Mouse (Mus musculus) erythroblast, adult 5-6 weeks (primary cell): Measurements from ENCODE around the gene Rnf114. TPM values are rescaled to one million over a fixed set of nuclear protein-coding genes. Genes with fewer than 3 reads are reported as not detected.

ENCODE experiments used
- ATAC-seq: replicated peaks from 2 replicates; pipeline ENCODE4 v1.8.0; 2016; ENCODE audit warnings: moderate number of reproducible peaks, mild to moderate bottlenecking, moderate TSS enrichment, inconsistent platforms; ENCODE audit not compliant: poor library complexity, low FRiP score, severe bottlenecking
- total RNA-seq, 2 experiments: library from RNA; stranded (forward) in 1 of 2; stranded (reverse) in 1 of 2; fragments of 150-400 nt in 1 of 2; fragments of 200-764, 138-1000 nt in 1 of 2; gene quantifications; 2 replicates each; pipeline versions ENCODE4 v1.2.3 to v1.2.4; 2015 to 2017; ENCODE audit warnings: low replicate concordance in 2 of 2

Gene Rnf114
- total RNA-seq, 2 experiments from 2014 or later = 32.3 to 39.6 TPM

DNA sequence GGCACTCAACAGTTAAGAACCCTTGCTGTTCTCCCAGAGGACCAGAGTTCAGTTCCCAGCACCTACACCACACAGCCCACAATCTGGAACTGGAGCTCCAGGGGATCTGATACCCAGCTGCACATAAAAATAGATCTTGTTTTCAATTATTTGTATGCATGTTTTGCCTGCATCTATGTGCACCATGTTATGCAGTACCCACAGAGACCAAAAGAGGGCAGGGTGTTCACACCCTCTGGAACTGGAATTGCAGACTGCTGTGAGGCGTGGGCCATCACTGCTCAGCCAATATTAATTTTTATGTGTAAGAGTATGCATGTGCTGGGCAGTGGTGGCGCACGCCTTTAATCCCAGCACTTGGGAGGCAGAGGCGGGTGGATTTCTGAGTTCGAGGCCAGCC is 4.8 kb downstream of the Rnf114 start:
- ATAC-seq = peak; percentile 63

DNA sequence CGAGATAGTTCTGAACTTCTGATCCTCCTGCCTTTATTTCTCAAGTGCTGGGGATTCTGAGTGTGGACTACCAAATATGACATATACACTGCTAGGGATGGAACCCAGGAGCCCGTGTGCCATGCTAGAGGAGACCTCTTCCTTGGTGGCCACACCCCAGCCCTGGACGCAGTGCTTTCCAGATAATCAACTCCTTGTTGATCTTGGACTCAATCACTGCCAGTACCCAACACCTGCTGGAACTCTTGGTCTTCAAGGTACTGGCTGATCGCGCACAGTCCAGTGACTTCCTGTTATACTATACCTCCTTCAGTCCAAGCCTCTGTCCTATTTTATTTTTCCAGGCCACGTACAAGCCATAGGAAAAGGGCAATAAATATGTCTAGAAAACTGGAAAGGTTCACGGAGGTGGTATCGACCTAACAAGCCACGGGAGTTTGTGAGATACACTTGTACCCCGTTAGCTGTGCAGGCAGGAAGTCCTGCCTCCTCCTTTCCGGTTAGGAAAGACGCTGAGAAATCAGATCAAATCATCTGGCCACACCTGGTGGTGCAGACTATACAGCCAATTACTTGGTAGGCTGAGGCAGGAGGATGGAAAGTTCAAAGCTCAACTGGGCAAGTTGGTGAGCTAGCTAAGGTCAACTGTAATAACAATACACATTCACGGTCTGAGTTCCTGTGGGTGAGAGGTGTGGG is 10.3 kb downstream of the Rnf114 start:
- ATAC-seq = peak; percentile 58

DNA sequence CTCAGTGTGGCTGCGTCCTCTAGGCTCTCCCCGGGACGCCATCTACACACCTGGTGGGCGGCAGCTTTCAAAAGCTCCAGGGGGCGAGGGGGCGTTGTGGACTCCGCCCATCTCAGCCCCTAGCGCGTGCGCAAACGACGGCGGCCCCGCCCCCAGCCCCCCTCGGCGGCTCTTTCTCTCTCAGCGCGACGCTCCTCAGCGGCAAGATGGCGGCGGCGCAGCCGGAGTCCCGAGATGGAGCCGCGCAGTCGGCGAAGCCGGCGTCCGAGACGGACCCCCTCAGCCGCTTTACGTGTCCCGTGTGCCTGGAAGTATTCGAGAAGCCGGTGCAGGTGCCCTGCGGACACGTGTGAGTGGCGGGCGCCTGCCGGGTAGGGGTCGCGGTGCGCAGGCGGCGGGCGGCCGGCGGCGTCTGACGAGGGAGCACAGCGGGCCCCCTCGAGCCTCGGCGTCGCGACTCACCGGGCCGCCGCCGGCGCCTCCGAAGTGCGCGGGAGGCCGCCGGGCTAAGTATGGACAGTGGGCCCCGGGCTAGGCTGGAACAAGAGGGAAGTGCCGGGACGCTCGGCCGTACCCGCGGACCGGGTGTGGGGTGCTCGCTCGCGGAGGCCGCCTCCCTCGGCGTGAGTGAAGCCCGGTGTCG is 10.9 kb downstream of the Rnf114 start:
- ATAC-seq = peak; percentile 69

DNA sequence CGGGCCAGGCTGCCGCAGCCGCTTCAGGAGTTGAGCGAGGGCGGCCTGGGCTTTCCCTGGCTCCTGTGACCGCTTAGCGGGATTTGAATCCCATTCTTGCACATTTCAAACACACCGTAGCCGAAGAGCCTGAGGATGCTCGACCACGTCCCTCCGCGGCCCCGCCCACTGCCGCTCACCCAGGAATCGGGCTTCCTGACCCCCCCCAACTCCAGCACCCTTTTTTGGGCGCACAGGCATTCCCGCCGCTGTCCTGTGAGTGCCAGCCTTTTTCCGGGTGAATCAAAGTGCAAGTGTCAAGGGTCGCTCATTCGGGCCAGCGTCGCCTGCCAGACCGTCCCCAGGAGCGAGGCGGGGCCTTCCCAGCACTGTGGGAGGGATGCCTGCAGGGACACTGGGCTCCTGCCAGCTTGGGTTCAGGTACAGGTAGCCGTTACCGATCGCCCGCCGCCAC is 11.5 kb downstream of the Rnf114 start:
- peak; percentile 50 for ATAC-seq

DNA sequence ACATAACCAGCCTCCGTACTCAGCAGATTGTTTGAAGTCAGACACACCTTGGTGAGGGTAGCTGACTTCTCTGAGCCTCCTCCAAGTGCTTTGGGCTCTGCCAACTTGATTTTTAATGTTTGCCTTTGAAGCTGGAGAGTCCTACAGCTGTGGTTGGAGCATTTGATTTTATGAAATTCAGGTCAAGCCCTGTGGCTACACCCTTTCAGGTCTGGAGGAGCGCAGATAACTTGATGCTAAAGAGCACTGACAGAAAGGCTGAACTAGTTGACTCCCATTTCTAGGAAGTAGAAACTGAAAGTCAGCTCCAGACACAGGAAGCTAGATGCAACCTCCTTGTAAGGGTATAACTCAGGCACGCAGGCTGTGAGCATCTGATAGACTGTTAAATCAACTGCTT is 12.7 kb downstream of the Rnf114 start:
- ATAC-seq = peak; percentile 68

DNA sequence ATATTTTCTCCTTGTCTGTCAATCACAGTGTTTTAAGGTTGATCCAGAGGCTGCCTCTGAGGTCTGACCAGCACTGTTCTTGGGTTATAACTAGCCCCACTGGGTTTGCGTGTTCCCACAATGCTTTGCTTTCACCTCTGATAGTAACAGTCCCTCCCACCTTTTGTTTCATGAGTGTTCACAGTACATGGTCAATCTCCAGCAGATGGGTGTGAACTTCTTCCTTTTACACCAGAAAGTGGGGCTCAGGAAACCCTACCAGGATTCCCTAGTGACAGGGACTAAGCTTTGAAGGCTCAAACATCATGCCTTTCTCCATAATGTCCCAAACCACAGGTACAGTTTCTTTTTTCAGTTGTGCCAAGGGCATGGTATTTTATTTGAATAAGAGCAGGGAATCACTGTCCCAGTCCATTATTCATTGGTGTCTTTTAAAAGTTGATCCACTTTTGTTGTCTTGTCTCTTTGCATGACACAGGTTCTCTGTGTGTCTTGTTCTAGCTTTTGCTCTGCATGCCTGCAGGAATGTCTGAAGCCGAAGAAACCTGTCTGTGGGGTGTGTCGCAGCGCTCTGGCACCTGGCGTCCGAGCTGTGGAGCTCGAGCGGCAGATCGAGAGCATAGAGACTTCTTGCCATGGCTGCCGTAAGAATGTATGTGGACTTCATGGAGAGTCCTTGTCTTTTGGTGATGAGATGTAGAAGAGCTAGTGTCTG is 14.3 kb downstream of the Rnf114 start:
- ATAC-seq = no peak

DNA sequence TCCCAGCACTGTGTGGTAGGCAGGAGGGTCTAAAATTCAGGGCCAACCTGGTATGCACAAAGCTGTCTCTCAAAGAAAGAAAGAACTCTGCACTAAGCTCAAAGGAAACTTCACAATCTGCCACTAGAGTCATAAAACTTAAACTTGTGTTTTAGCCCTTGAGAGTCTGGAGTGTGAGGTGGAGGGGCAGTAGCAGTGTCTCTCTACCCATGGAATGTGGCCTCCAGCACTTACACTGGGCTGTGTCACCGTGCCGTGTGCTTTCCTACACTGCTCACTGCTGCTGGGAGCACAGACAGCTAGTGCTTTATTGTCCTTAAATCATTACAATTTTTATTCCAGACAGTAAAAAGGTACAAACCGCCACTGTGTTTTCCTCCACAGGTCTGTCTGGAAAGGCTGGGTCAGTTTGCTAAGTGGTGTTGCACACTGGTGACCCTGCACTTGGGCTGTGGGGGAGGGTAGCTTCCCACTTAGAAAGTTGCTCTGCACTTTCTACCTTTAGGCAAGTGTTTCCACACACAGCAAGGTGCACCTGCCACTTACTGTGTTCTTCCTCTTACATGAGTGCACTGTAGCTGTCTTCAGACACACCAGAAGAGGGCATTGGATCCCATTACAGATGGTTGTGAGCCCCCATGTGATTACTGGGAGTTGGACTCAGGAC is 15.4 kb downstream of the Rnf114 start:
- ATAC-seq = no peak

DNA sequence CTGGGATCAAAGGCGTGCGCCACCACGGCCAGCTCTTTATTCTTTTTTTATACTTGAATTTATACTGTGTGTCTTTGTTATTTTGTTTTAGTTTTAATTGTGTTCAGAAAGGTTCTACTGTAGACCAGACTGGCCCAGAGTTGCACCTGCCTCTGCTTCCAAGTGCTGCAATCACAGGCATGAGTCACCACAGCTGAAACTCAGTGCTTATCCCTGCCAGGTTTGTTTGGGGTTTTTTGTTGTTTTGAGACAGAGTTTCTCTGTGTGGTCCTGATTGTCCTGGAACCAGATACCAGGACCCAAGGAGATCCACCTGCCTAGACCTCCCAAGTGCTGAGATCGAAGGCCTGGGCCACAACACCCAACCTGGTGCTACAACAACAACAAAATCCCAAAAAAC is 16.1 kb downstream of the Rnf114 start:
- ATAC-seq = no peak

DNA sequence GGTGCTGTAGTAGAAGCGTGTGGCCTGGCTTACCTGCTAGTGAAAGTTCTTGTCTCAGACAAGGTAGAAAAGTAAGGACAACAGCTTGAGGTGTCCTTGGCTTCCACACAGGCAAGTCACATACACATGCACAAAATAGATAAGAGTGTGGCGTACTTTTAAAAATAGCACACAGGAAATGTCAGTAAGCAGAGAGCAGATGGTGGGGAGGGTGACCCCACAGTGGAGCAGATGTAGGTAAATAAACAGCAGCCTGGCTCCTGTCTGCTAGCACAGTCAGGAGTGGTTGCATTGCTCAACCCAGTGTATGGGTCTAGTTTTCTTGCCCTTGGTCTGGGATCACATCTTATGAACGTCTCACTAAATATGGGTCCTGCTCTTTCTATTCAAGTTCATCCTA is 18.0 kb downstream of the Rnf114 start:
- ATAC-seq = peak; percentile 72

DNA sequence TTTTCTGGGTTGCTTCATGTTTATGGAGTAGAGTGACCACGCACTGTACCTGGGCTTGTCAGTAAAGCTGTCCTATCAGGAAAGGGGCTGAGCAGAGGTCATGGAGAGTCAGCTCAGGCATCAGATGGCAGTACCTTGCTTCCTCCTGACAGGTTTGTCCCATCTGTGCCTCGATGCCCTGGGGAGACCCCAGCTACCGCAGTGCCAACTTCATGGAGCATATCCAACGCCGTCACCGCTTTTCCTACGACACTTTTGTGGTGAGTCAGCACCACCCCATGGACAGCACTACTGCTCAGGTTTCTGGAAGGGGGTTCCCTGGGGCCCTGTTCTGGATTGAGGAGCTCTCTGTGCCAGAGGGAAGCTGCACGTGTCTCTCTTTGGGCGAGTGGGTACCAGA is 19.9 kb downstream of the Rnf114 start:
- no peak for ATAC-seq

DNA sequence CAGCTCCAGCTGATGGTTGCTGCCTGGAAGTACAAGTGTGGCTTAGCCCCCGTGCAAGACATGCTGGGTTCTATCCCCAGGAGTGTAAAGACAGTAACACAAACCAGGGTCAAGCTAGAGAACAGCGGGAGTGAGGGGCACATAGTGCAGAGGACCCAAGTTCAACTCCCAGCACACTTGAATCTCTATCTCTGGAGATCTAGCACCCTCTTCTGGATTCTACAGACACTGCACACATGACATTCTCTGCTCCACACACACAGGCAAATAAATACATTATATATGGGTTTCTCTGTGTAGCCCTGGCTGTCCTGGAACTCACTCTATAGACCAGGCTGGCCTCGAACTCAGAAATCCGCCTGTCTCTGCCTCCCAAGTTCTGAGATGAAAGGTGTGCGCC is 20.5 kb downstream of the Rnf114 start:
- peak; percentile 50; the same call in 1 of the 2 replicates for ATAC-seq

DNA sequence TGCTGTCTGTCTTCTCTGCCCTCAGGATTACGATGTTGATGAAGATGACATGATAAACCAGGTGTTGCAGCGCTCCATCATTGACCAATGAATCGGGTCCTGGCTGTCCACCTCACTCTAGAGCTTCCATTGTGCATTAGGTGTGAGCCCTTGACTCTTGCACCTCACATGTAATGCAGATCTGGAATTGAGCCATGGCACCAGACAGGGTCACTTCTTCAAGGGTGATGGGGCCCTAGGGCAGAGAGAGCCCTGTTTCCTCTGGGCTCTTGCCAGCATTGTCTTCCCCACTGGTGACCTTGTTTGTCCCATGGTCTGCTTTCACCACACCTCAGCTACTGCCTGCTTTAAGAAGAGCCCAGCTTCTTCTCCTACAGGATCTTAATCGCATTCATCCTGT is 22.2 kb downstream of the Rnf114 start:
- ATAC-seq = no peak

DNA sequence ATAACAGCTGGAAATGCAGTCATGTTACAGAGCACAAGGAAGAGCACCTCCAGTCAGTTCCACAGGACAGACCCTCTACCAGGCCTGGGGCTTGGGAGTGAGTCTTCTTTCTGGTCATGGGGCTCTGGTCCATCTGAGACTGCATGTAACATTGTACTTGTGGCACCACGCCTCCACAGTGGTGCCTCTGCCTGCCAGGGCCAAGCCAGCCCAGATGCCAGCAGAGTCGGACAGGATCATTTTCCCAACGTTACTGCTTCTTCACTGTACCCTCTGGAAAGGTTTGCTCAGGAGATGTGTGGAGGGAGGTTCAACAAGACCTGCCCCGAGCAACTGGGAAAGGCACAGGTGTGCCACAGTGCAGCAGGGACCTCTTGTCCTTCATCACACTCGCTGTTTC is 23.2 kb downstream of the Rnf114 start:
- no peak for ATAC-seq

DNA sequence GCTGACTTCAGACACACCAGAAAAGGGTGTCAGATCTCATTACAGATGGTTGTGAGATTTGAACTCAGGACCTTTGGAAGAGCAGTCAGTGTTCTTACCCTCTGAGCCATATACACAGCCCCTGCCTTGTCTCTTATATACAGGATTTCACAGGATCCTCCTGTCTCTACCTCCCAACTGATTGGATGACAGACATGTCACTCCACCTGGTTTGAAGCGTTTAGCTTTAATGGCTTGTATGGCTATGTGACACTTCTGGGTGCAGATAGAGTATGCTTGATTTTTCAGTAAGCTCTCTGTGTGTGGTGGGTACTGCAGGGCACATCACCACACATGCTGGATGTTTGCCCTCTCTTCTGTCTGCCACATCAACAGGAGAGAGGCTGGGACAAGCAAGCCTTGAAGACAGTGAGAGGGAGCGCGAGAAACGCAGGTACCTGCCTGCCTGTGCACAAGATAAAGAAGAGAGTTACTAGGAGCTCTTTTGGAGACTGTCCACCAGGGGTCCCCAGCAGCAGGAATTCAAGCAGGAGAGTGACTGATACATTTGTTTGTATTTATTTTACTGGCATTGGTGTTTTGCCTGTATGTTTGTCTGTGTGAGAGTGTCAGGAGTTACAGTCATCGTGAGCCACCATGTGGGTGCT is 27.3 kb downstream of the Rnf114 start:
- peak; percentile 76 for ATAC-seq

DNA sequence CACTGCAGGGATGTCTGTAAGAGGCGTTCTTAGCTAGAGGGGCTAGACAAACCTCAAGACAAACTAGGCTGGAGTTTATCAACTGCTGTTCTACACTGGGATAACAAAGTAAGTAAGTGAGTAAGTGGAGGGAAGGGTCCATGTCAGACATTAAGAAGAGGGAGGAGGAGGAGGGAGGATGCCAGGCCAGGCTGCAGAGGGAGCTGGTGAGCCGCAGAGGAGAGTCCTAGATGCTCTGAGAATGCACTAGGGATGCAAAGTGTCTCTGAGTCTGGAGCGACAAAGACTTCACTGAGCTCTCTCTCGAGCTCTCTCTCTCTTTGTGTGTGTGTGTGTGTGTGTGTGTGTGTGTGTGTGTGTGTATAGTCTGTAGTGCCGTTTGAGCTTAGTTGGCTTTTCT is 35.8 kb downstream of the Rnf114 start:
- ATAC-seq = peak; percentile 63; the same call in 1 of the 2 replicates

DNA sequence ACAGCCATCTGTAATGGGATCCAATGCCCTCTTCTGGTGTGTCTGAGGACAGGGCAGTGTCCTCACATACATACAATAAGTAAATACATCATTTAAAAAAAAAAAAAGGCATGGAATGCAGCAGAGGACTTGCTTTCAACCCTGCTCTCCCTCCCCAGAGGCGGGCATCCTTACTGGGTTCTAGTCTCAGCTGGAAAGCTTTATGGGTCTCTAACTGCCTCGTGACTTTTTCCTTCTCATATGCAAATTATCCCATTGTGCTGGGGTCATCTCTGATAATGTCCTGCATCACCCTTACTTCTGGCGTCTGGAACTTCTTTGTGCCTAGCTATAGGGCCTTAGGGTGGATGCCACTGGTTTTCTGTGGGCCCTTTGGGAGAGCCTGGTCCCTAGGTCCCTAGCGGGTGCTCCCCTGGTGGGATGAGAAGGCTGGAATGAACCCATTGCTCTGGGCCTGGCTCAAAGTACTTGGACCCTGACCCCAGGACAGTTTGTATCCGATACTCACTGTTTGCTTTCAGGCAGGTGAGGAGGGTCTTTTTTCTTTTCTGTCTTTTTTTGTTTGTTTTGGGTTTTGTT is 37.6 kb downstream of the Rnf114 start:
- no peak for ATAC-seq

DNA sequence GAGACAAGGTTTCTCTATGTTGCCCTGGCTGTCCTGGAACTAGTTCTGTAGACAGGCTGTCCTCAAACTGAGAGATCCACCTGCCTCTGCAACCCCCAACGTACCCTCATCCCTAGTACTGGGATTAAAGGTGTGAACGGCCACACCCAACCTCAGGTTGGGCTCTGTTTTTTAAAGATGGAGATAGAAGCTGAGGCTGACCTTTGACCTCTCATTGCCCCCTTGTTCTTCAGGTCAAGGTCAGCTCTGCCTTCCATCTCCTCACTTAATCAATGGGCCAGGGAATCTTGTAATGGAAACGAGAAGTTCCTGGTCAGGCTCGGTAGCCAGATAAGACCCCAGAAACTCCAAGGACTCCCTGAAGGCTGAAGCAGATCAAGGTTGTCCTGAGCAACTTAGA is 38.1 kb downstream of the Rnf114 start:
- no peak for ATAC-seq

DNA sequence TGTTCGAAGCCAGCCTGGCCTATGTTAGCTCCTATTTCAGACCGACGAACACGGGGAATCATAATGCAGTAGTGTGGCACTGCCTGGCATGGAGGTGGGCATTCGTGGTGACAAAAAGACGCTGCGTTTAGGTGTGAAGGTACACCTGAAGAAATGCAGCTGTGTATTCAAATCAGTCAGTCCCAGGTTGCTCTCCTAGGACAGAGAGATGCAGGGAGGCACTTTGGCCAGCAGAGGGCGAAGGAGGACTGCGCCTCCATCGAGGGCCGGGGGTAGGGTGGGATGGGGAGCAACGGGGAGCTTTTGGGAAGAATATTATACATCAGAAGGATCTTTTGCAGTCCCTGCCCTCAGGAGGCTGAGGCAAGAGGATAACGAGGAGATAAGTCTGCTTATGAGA is 39.7 kb downstream of the Rnf114 start:
- peak; percentile 72 for ATAC-seq

DNA sequence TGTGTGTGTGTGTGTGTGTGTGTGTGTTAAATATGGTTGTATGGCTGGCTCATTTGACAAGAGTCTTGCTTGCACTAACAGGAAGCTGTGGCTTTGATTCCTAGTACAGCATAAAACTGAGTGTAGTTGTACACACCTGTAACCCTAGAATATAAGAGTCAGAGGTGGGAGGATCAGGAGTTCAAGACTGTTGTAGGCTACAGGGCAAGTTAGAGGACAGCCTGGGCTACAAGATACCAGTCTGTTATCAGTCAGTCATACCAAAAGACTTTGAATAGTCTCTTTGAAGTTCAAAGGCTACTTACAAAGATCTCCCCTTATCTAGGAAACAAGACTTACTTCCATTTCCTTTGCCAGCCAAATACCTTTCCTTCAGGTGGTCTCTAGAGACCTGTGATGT is 41.4 kb downstream of the Rnf114 start:
- ATAC-seq = no peak
